Mouse (Mus musculus) forebrain, embryonic 11.5 days (tissue): ENCODE data around the gene Cisd3. TPM values are rescaled to one million over a fixed set of nuclear protein-coding genes. Genes with fewer than 3 reads are reported as not detected.
"Not testable (repeated sequence)": the region's sequence is repeated elsewhere in the genome, so short reads cannot be mapped to it uniquely, and the experiment has no call there.

Source experiments
- ATAC-seq: fragments of 200-750 bp; cut with Nextera tagmentation; replicated peaks from 2 replicates; pipeline ENCODE4 v1.8.0; 2017; ENCODE audit warnings: moderate TSS enrichment; ENCODE audit not compliant: low FRiP score
- DNase-seq: peaks from one replicate; pipeline ENCODE4 v3.0.0-alpha.2; 2017; ENCODE audit warnings: low spot score
- H3K27ac ChIP-seq: fragments of 300-500 bp; sonication (generic); 2 replicates; pipeline ENCODE4 v1.5.1; 2014; ENCODE audit warnings: low read depth, low read length
- H3K27me3 ChIP-seq: fragments of 300-500 bp; sonication (generic); 2 replicates; pipeline ENCODE4 v1.6.1; 2014; ENCODE audit warnings: mild to moderate bottlenecking, low read length, mixed read lengths; ENCODE audit not compliant: control insufficient read depth, insufficient read depth
- H3K36me3 ChIP-seq: fragments of 300-500 bp; sonication (generic); 2 replicates; pipeline ENCODE4 v1.6.1; 2014; ENCODE audit warnings: mild to moderate bottlenecking, low read length, moderate library complexity, mixed read lengths; ENCODE audit not compliant: control insufficient read depth, insufficient read depth
- H3K4me1 ChIP-seq: fragments of 300-500 bp; sonication (generic); replicated peaks from 2 replicates; pipeline ENCODE4 v1.6.1; 2014; ENCODE audit warnings: low read length, mixed read lengths; ENCODE audit not compliant: control insufficient read depth, insufficient read depth
- H3K4me2 ChIP-seq: fragments of 300-500 bp; sonication (generic); 2 replicates; pipeline ENCODE4 v1.6.1; 2014; ENCODE audit warnings: low read depth, mild to moderate bottlenecking, low read length, moderate library complexity, mixed read lengths; ENCODE audit not compliant: severe bottlenecking
- H3K4me3 ChIP-seq: fragments of 300-500 bp; sonication (generic); 2 replicates; pipeline ENCODE4 v1.5.1; 2014; ENCODE audit warnings: low read depth, low read length
- H3K9ac ChIP-seq: fragments of 300-500 bp; sonication (generic); 2 replicates; pipeline ENCODE4 v1.6.1; 2014; ENCODE audit warnings: low read length
- H3K9me3 ChIP-seq: fragments of 300-500 bp; sonication (generic); 2 replicates; pipeline ENCODE4 v1.6.1; 2016; ENCODE audit warnings: low read length, mixed read lengths; ENCODE audit not compliant: control insufficient read depth
- WGBS: fragments of 180-500 bp; shearing (Covaris S2); extraction: QIAGEN DNeasy Blood & Tissue Kit; methylation state at CpG from one replicate; pipeline ENCODE4 v1.1.7; 2014; 5-methylcytosine and 5-hydroxymethylcytosine counted together
- microRNA-seq: library from miRNA; unstranded; fragments of <30 nt; microRNA quantifications from one replicate; pipeline ENCODE4, GENCODE M21; 2016; ENCODE audit not compliant: insufficient number of aligned reads
- polyA plus RNA-seq: library from polyadenylated mRNA; unstranded; fragments of >200 nt; fragmentation: Nextera tagmentation; extraction: Ambion mirVana; gene quantifications from 2 replicates; pipeline ENCODE4 v1.2.1, GENCODE M21; 2014

The Cisd3 gene
- polyA plus RNA-seq, 1 experiment from 2014 or later, result 13.5 TPM

GRCm38 (mm10) chr11:97734810-97735209 lies 49.2 kb downstream of the Cisd3 start:
- H3K9me3 ChIP-seq, H3K4me1 ChIP-seq, H3K4me3 ChIP-seq, H3K4me2 ChIP-seq, H3K36me3 ChIP-seq, H3K9ac ChIP-seq, ATAC-seq, H3K27ac ChIP-seq, DNase-seq, H3K27me3 ChIP-seq: not testable (repeated sequence)
- WGBS, result 90% methylated on average over 5 of the region's 5 CpGs

GRCm38 (mm10) chr11:97736645-97737044 lies 51.0 kb downstream of the Cisd3 start:
- ATAC-seq (no peak), DNase-seq (no peak)
- Histone ChIP-seq H3K4me2 (no peak overlapping the region), H3K4me1 (0 out of 2 replicates have a peak, but pooled peaks cover 2% of the 10 kb centered on the region), H3K27ac (no peak overlapping the region), H3K36me3 (no peaks in the 10 kb centered on the region; the same call in 1 of the 2 replicates), H3K9me3 (no peaks in the 10 kb centered on the region), H3K9ac (no peak overlapping the region), H3K4me3 (no peak overlapping the region), H3K27me3 (no peaks in the 10 kb centered on the region)
- 95% methylated on average over 5 of the region's 5 CpGs for WGBS

GRCm38 (mm10) chr11:97737600-97737999 lies 52.0 kb downstream of the Cisd3 start:
- Histone ChIP-seq H3K4me1 (peaks cover 2% of the 10 kb centered on the region), H3K4me3 (no peak overlapping the region), H3K27me3 (no peaks in the 10 kb centered on the region), H3K9me3 (no peaks in the 10 kb centered on the region), H3K36me3 (no peaks in the 10 kb centered on the region), H3K27ac (no peak overlapping the region), H3K4me2 (no peak overlapping the region), H3K9ac (0 out of 2 replicates have a peak overlapping the region, but pooled peaks have one; percentile 16)
- WGBS, result 84% methylated on average over 4 of the region's 4 CpGs
- DNase-seq (no peak), ATAC-seq (no peak)

Small RNA genes lying within 50 kb of the gene (microRNA-seq; reads per million reads assigned to microRNA genes)
- gene Gm24158 (not detected), gene Mir6927 (not detected)

Other genes starting within 250 kb of the Cisd3 start
- gene 4933428G20Rik, start 185.5 kb upstream of the Cisd3 start, polyA plus RNA-seq, result 0.17 TPM in 1 of 2 replicates, not detected in the other
- gene Srcin1, start 109.6 kb upstream of the Cisd3 start, polyA plus RNA-seq, result 3.2 and 3.7 TPM in 2 replicates
- 13.8 and 15.8 TPM in 2 replicates for gene Epop, start 56.1 kb upstream of the Cisd3 start, polyA plus RNA-seq
- gene Mllt6, start 22.4 kb upstream of the Cisd3 start, polyA plus RNA-seq, result 3.4 and 4.9 TPM in 2 replicates
- gene Pcgf2, start 14.7 kb downstream of the Cisd3 start, polyA plus RNA-seq, result 24.2 and 25.9 TPM in 2 replicates
- 463 and 510 TPM in 2 replicates for gene Psmb3, start 17.6 kb downstream of the Cisd3 start, polyA plus RNA-seq
- gene Pip4k2b, start 58.9 kb downstream of the Cisd3 start, polyA plus RNA-seq, result 1.8 and 1.9 TPM in 2 replicates
- gene Cwc25, start 80.7 kb downstream of the Cisd3 start, polyA plus RNA-seq, result 16.3 and 19.5 TPM in 2 replicates
- gene 1700001P01Rik, start 90.1 kb downstream of the Cisd3 start, polyA plus RNA-seq, result 0.44 TPM in 1 of 2 replicates, not detected in the other
- 400 and 454 TPM in 2 replicates for gene Rpl23, start 96.6 kb downstream of the Cisd3 start, polyA plus RNA-seq
- 77.6 and 77.8 TPM in 2 replicates for gene Lasp1, start 113.2 kb downstream of the Cisd3 start, polyA plus RNA-seq
- 13.3 and 17.7 TPM in 2 replicates for gene B230217C12Rik, start 155.0 kb downstream of the Cisd3 start, polyA plus RNA-seq
- 0.40 and 0.83 TPM in 2 replicates for gene Fbxo47, start 198.3 kb downstream of the Cisd3 start, polyA plus RNA-seq